Mouse (Mus musculus): ENCODE measurements at regions not wholly inside any gene's neighbourhood (a gene's known extent, or its start where the extent isn't known, plus 50 kb on each side); places are given as distances from the start of the nearest gene placed in this dataset.

DNA sequence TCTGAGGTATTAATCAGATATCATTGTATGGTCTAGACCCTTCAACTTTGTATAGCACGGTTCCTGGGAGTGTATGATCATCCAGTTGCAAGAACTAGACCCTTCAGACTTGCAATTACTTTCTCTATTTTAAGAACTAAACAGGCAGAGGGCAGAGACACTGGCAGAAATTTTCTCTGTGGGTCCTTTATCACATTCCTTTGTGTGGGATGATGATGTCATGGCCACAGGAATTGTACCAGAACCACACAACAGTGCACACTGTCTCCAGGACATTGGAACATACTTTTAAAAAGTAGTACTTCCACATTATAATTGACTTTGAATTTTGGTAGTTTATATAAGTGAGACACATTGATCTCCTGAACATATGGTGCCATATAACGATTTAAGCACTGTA, 674.2 kb downstream of the Rfpl4b start:
- intact Hi-C loops (cut with DNase I), result no loop called here
- DNase-seq, result no peak

DNA sequence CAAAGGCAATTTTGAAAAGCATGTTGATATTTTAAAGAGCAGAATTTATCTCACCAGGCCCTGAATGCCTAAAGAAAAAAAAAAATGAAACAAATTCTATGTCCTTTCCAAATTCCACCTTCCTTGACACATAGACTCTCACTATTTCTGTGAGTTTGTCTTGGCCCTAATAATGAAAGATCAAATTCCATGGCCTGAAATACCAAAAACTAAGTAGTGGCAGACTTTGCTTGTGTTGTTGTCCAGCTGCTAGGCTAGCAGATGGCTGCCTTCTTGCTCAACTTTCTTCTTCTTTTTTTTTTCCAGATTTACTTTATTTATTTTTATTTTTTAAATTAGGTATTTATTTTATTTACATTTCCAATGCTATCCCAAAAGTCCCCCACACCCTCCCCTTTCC, 682.4 kb downstream of the Rfpl4b start:
- no peak for DNase-seq
- intact Hi-C loops (cut with DNase I), result no loop called here

DNA sequence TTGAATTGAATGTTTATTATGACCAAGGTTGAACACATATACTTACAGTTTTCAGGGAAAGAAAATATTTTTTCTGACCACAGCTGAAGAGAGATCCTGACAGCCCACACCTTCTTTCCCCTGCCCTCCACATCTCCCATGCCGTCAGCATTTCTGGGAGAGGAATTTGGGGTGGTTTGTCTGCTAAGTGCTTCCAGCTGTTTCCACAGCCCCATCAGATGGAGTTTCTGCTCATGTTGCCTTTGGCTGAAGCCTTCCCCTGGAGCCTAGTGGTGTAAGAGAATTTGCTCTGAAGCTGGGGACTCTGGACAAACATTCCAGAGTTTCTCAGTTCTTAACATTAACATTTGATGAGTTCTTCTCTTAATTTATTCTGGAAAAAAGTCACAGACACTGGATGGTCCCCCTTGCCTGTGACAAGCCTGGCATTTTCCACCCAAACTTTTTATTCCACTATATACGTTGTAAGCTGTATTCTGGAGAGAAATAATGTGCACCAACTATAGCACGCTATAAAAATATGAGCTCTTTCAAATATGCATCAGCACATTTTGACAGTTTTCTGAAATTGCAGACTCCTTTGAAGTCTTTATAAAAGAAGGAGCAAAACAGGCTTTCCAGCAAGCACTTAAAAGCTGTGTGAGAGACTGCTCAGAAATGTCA, 699.5 kb downstream of the Rfpl4b start:
- peak; percentile 20 to 41 for DNase-seq
- intact Hi-C loops (cut with DNase I), result no loop called here

DNA sequence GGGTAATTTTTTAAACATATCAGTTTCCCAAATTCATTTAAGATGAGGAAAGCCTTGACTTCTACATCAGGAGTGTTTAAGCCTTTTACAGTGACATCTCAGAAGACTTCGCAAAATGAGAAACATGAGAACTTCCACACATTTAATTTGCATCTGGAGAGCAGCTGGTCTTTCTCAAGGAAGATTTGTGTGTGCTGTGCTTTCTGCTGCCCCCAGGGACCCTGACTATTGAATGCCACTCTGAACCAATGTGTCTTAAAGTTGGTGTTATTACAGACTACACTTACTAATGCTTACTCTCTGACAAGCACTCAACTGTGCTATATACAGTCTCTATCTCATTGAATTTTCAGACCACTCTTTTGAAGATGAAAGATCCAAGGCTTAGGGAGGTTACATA, 703.0 kb downstream of the Rfpl4b start:
- no peak for DNase-seq
- intact Hi-C loops (cut with DNase I), result no loop called here

DNA sequence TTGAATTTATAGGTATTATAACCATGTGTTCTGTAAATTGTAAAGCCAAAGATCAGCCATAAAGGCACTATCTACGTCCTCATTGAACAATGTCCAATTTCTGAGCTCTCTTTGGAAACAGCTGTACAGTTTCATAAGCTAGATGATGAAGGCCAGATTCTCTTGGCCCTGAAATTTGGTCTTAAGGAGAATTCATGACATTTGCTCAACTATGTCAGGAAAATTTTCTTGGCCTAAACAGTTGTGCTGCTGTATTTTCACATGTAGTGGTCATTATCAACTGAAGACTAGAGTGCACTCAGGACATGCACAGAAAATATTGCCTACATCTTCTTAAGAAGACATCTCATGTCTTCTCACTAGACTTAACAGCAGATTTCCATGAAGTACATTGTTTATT, 705.1 kb downstream of the Rfpl4b start:
- intact Hi-C loops (cut with DNase I), result no loop called here

DNA sequence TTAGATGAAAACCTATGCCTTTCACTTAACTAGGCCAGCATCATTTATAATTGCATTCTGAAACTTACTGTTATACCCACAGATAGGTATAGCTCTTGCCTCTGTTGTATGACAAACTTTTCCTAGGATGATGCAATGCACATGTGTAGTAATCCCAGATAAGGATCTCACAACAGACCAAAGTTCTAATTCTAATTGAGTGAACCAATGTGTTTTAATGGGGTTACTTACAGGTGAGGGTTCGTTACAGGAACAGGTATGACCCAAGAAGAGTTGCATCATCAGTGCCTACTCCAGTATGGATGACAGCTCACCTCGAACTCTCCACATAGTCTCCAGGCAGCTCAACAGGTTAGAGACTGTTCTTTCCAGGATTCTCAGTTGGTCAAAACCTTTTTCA, 707.4 kb downstream of the Rfpl4b start:
- no peak for DNase-seq
- intact Hi-C loops (cut with DNase I), result no loop called here

More for the DNA sequence above, 705.1 kb downstream of the Rfpl4b start:
- no peak for DNase-seq

DNA sequence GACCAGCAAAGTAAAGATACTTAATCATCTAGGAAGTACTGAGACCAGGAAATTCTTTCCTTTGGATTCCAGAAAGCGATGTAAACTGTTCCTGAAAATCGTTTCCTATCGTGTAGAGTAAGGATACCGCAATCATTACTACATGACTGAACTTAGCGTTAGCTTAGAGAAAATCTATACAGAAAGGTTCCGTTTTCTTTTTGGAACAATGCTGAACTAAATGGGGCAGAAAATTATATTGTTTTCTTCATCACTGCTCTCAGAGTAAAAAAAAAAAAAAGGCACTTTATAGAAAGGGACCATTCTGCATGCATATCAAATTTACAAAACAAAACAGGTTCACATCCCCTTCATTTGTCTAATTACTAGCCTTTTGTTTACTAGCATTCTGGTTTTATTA, 713.0 kb downstream of the Rfpl4b start:
- no peak for DNase-seq
- intact Hi-C loops (cut with DNase I), result no loop called here

DNA sequence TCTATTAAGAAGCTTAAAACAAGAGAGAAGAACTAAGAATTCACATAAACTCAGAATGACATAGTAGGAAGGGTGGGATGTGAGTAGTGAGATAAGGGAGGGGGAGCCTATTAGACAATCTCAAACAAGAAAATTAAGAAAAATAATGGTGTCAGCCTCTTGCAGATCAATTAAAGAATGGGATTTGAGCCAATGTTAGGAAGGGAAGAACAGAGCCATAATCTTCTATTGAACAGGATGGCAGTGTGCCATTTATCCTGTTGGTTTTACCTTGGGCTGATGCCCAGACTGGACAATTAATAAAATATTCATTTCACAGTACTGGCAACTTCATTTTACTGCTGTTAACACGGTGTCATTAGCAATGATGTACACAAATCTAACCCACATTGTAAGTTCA, 718.0 kb downstream of the Rfpl4b start:
- intact Hi-C loops (cut with DNase I), result loop anchor here (1.0 kb wide), 1 partner anchor 21 kb away; no protein-coding TSS in a partner anchor
- no peak for DNase-seq

DNA sequence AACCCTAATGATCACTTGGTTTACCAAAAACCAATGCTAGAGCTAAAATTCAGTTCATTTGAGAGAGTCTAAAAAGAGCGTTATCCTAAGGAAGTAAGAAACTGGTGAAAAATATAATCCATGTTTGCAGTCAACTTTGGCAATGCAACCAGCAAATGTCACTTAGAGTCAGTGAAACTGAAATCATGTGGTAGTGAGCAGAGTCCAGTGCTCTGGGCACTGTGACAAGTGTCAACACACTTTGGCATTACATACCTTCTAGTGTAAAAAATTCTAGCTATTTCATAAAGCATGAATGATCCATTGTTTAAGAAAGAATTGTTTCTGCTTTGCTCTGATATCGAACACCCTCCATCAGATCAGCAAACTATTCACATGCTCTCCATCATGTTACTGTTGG, 743.1 kb downstream of the Rfpl4b start:
- DNase-seq, result no peak
- intact Hi-C loops (cut with DNase I), result no loop called here

DNA sequence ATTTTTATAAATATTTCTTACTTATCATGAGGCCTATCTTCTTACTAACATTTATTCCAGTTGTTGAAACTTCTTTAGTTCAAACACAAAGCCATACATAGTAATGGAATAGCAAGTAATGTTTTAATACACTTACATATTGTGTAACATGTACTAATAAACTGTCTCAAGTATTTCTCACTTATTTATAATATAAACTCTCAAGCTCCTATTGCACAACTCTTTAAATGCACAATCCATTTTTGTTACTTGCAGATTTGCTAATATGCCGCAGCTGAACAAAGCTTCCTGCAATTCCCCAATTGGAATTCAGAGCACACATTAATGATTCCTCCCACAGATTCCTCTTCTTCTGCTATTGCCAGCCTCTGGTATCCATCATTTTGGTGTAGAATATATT, 749.2 kb downstream of the Rfpl4b start:
- intact Hi-C loops (cut with DNase I), result no loop called here
- DNase-seq, result no peak

DNA sequence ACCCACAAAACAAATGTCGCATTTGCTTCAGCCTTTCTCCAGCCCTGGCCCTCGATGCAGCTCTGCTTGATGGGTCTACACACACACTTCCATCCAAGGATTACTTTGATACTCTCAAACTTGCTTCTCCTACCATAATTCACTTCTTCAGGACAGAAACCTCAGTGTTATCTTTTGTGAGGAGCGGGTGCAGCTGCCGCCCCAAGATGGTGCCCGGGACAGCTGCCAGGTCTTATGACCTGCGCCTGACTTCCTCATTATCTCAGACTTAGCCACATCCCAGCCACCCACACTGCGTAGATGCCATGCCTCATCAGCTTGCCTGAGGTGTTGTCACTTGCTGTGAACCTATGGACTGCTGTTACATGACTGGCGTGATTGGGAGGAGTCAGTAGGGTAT, 762.5 kb downstream of the Rfpl4b start:
- intact Hi-C loops (cut with DNase I), result no loop called here

DNA sequence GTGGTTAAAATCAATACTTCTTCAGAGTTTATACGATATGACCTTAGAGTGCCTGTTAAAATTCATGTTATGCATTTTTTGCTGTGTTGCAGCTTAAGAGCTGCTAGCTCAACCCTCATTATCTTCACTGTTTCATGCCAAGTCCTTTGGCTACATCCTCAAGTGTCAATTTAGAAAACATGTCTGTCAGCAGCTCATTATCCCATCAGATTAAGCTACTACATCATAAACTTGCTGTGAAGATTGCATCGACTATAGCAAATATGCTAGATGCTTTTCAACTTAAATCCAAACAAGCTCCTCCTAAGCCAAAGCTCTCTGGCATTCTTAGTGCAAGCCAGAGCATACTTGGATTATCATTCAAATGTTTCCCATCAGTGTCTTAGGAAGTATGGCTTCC, 811.1 kb downstream of the Rfpl4b start:
- no peak for DNase-seq
- intact Hi-C loops (cut with DNase I), result no loop called here

More for the DNA sequence above, 762.5 kb downstream of the Rfpl4b start:
- DNase-seq, result no peak

DNA sequence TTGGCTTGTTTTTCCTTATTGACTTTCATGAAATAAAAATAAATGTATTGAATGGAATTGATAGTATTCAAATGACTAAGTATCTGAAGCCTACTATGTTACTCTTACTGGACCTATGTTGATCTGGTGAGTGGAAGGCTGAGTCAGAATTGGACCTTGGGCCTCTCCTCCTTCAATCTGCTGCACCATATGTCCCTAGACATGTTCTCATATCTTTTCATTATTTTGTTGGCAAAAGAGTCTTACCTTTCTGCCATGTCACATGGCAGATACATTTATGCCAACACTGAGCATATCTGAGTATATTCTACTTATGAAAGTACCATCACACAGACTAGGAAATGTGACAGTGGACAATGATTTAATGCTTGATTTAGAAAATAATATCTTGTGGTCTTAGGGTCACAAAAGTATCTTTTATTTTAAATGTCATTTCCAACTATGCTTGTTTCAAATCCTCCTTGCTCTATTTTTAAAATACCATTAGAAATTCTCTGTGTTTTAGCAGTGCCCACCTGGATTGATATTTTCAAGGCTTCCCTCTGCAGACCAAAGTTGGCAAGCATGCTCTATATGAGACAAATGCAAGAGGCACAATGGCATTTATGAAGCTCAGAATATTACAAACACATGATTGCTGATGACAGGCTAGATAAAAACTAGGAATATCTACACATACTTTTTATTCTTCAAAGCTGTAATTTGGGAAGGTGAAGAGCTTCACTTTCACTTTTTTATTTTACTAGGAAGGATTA, 825.7 kb downstream of the Rfpl4b start:
- intact Hi-C loops (cut with DNase I), result no loop called here
- no peak for DNase-seq

DNA sequence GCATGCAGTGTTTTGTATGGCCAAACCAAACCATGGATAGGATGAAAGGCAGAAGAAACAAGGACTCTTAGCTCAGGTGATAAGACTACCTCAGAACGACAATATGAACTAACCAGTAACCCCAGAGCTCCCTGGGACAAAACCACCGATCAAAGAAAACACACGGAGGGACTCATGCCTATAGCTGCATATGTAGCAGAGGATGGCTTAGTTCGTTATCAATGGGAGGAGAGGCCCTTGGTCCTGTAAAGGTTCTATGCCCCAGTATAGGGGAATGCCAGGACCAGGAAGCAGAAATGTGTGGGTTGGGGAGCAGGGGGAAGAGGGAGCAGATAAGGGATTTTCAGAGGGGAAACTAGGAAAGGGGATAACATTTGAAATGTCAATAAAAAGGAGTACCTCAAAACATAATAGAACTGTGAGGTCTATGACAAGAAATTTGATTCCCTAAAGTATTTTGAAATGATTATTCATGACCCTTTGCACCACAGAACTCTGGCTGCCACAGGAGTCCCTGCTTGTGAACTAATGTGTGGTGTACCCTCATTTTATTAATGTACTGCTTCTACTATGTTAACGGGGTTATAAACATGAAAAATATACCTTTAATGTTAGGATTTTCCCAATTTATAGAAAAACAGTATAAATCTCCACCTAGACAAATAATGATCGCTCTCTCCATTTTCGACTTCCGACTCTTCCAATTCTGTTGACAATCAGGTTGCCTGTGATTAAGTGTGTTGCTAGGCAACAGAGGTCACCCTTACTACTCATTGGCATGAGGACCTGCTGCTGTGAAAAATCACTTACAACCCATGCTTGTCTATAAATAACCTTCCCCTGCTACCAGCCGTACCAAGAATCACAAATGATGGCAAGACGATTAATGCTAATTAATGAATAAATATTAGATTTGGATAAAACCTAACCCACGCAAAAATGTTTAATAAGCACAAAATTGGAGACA, 833.0 kb downstream of the Rfpl4b start:
- intact Hi-C loops (cut with DNase I), result no loop called here
- no peak for DNase-seq

DNA sequence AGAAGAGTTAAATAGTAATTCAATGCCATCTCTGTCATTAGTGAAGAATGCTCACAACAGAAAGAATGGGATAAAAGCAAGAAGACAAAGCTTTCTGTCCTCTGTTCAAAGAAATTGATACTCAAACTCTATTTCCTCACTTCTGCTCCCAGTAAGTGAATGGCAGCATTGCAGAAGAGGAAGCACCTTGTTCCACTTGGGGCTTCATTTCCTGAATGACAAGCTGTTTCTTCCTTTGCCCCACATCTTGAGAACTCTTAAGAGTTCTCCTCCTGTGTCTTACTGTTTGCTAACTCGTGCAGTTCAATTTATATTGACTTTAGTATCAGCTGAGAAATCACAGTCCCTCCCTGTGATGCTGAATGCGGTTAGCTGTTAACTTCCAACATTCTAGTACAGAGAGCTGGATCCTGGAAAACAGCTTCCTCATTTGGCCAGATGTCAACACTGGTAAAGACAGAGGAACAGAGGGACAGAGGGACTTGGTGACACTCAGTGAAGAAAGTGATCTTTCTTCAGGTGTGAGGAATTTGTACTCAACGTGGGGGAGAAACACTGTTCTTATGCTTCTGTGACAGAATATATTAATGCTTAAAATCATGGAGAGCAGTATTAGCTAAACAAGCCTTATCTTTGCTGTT, 840.3 kb upstream of the Marcks start:
- intact Hi-C loops (cut with DNase I), result no loop called here

DNA sequence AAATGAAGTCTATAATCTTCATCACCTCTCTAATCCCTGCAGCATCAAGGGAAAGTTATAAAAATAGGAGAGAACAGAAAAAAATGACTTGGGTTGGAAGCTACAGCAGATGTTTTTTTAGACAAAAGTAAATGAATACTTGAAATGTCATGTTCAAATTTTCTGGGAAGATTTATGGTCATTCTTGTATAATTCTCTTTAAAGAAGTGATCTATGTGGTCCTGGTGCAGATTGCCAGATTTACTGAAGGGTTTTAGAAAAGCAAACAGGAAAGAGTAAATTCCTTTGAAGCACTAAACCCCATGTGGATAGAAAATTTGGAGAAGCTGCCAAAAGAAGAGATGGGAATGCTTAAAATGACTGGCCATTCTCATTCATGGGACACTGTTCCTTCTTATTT, 821.3 kb upstream of the Marcks start:
- DNase-seq, result no peak
- intact Hi-C loops (cut with DNase I), result no loop called here

More for the DNA sequence above, 840.3 kb upstream of the Marcks start:
- no peak for DNase-seq

DNA sequence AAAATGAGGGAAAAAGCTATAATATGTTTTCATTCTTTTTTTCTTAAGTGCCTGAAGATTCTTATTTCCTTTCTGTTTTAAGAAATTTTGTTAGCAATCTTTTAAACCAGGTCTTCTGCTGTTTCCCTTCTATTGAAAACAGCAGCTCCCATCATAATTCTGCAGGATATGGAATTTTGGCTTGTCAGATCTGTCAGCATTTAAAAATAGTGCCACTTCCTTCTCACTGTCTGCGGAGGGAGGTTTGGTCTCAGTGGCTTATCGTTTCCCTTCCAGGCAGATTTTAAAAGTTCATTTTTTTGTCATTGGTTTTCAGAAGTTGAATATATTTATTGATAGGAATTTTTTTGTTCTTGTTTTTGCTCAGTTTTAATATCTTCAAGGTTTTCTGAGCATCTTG, 776.1 kb upstream of the Marcks start:
- intact Hi-C loops (cut with DNase I), result no loop called here

DNA sequence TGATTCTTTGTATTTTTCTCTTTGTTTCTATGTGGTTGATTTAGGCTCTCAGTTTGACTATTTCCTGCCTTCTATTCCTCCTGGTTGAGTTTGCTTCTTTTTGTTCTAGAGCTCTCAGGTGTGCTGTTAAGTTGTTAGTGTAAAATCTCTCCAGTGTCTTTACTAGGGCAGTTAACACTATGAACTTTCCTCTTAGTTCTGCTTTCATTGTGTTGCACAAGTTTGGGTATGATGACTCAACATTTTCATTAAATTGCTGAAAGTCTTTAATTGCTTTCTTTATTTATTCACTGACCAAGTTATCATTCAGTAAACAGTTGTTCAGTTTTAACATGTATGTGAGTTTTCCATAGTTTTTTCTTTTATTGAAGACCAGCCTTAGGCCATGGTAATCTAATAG, 772.9 kb upstream of the Marcks start:
- DNase-seq, result no peak
- intact Hi-C loops (cut with DNase I), result no loop called here

More for the DNA sequence above, 776.1 kb upstream of the Marcks start:
- DNase-seq, result no peak

DNA sequence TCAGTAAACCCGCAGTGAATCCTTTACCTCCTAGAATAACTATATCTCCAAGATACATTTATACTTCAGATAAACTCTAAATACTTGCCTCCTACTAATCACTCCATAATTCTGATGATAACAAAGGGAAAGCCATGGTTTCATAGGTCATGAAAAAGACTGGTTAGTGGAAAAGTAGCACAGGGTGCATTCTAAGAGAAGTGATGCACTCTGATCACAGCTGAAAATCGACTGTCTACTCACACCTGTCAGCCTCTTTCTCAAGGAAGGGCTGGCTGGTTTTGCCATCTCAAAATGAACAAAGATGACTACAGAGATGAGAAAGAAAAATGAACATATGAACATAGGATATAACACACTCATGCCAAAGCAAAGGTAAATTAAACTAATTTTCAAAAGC, 769.6 kb upstream of the Marcks start:
- intact Hi-C loops (cut with DNase I), result no loop called here

DNA sequence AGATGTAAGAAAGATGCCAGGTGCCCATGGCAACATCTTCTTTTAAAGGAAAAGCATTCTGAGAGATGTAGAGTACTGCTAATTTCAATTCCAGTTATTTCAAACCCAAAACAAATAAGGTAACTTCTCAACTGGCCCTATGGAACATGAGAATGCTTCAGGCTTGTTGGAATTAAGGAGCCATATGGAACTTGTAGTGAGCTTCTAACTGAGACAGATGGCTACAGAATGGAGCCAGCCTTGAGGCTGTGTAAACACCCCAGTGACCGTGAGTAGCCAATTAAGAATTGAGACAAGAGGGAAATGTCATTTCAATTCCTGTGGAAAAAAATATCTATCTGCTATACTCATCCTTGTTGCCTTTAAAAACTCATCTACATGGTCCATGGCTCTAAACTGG, 769.0 kb upstream of the Marcks start:
- intact Hi-C loops (cut with DNase I), result no loop called here
- DNase-seq, result no peak

More for the DNA sequence above, 769.6 kb upstream of the Marcks start:
- DNase-seq, result no peak

DNA sequence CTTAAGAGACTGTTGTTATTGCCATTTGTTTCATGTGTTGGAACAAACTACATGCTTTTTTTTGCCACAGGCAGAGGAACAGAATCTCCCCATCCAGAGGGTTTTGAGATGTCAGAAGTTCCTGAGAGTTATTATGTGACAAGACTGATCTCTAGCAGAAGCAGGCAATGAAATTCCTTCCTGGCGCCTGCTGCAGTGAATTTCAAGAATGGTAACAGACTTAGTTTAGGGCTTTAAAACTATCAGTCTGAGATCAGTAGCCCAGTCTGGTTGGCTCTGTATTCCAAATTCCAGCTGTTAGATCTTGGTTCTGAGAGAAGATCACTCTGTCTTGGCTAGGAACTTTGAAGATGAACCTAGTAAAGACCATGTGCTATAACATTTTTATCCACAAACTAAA, 749.2 kb upstream of the Marcks start:
- intact Hi-C loops (cut with DNase I), result no loop called here
- peak in 1 of 2 experiments; percentile 6 for DNase-seq

Measured in gastrocnemius, postnatal 36 days (tissue).